In genomic region chr6:113787459-113787968, GRCm38 (mm10) we compare ENCODE assay signal across 16 mouse cellular contexts. TPM values are rescaled to one million over a fixed set of nuclear protein-coding genes. Genes with fewer than 3 reads are reported as not detected.
DNase-seq lines count a peak whose midpoint lies in the region; ATAC-seq and TF ChIP-seq lines count a peak whose summit lies in the region.
"Had no signal": no experiment of that assay in that cellular context is flagged by ENCODE, and none has a peak within 500 bp of the region (broad histone marks: within the 10 kb centered on the region; RNA-seq: fewer than 3 reads in every experiment).

No protein-coding gene starts in this region.

- H3K36me3 ChIP-seq in kidney, embryonic 16.5 days (ENCODE audit: insufficient read depth, low read length), result no peaks in the 10 kb centered on the region
- no peaks in the 10 kb centered on the region for H3K36me3 ChIP-seq in stomach, embryonic 16.5 days (ENCODE audit: control insufficient read depth, insufficient read depth, low read length)
- no peaks in the 10 kb centered on the region for H3K36me3 ChIP-seq in stomach, postnatal 0 days (ENCODE audit: control insufficient read depth, insufficient read depth, low read length)
- H3K36me3 ChIP-seq in hindbrain, embryonic 15.5 days, result peaks cover 24% of the 10 kb centered on the region; the same call in 1 of the 2 replicates
- H3K36me3 ChIP-seq: heart, embryonic 12.5 days had no signal

- TF ChIP-seq EP300 in stomach, postnatal 0 days (optimal IDR thresholded peaks at IDR 0.05), result no peak

- ATAC-seq in kidney, embryonic 16.5 days (ENCODE audit: low FRiP score, low TSS enrichment), result peak; percentile 19; the same call in 1 of the 2 replicates
- ATAC-seq in stomach, embryonic 16.5 days (ENCODE audit: insufficient read depth, low FRiP score), result peak; percentile 33; the same call in 1 of the 2 replicates
- no peak for ATAC-seq in stomach, postnatal 0 days (ENCODE audit: low FRiP score, low TSS enrichment)
- no peak for ATAC-seq in hindbrain, embryonic 15.5 days (ENCODE audit: low FRiP score, low read depth)
- ATAC-seq: forebrain, embryonic 15.5 days had no signal

- no peaks in the 10 kb centered on the region for H3K9me3 ChIP-seq in kidney, embryonic 16.5 days (ENCODE audit: low read length)
- no peaks in the 10 kb centered on the region for H3K9me3 ChIP-seq in stomach, embryonic 16.5 days (replicated peaks; ENCODE audit: control insufficient read depth, low read length)
- no peaks in the 10 kb centered on the region for H3K9me3 ChIP-seq in stomach, postnatal 0 days (ENCODE audit: control insufficient read depth, low read length)
- H3K9me3 ChIP-seq in hindbrain, embryonic 15.5 days, result no peaks in the 10 kb centered on the region
- H3K9me3 ChIP-seq: forebrain, embryonic 15.5 days; heart, embryonic 12.5 days had no signal

- no peak overlapping the region for H3K4me2 ChIP-seq in kidney, embryonic 16.5 days (replicated peaks; ENCODE audit: low read depth, low read length)
- no peak overlapping the region for H3K4me2 ChIP-seq in stomach, embryonic 16.5 days (ENCODE audit: low read depth, low read length)
- H3K4me2 ChIP-seq in stomach, postnatal 0 days (replicated peaks; ENCODE audit: low read depth), result no peak overlapping the region
- H3K4me2 ChIP-seq in hindbrain, embryonic 15.5 days, result no peak overlapping the region
- H3K4me2 ChIP-seq: forebrain, embryonic 15.5 days; heart, embryonic 12.5 days; liver, embryonic 11.5 days had no signal

- no peaks in the 10 kb centered on the region for H3K27me3 ChIP-seq in kidney, embryonic 16.5 days (ENCODE audit: insufficient read depth, low read length)
- no peaks in the 10 kb centered on the region for H3K27me3 ChIP-seq in stomach, embryonic 16.5 days (ENCODE audit: control insufficient read depth, insufficient read depth, low read length)
- no peaks in the 10 kb centered on the region for H3K27me3 ChIP-seq in stomach, postnatal 0 days (ENCODE audit: control insufficient read depth, insufficient read depth, low read length)
- no peaks in the 10 kb centered on the region for H3K27me3 ChIP-seq in hindbrain, embryonic 15.5 days
- H3K27me3 ChIP-seq: forebrain, embryonic 15.5 days had no signal

- no peak overlapping the region for H3K9ac ChIP-seq in kidney, embryonic 16.5 days (replicated peaks; ENCODE audit: low read length)
- no peak overlapping the region for H3K9ac ChIP-seq in stomach, embryonic 16.5 days (ENCODE audit: low read length)
- no peak overlapping the region for H3K9ac ChIP-seq in stomach, postnatal 0 days (ENCODE audit: low read length)
- H3K9ac ChIP-seq in hindbrain, embryonic 15.5 days, result no peak overlapping the region
- H3K9ac ChIP-seq: forebrain, embryonic 15.5 days; heart, embryonic 12.5 days had no signal

- no peak overlapping the region for H3K27ac ChIP-seq in kidney, embryonic 16.5 days (ENCODE audit: low read length)
- no peak overlapping the region for H3K27ac ChIP-seq in stomach, embryonic 16.5 days (ENCODE audit: low read length)
- H3K27ac ChIP-seq in stomach, postnatal 0 days (replicated peaks), result no peak overlapping the region
- 0 out of 2 replicates have a peak overlapping the region, but pooled peaks have one; percentile 26 for H3K27ac ChIP-seq in hindbrain, embryonic 15.5 days (replicated peaks)
- H3K27ac ChIP-seq: forebrain, embryonic 15.5 days had no signal

- H3K4me1 ChIP-seq in kidney, embryonic 16.5 days (ENCODE audit: insufficient read depth, low read length), result peaks cover 5% of the 10 kb centered on the region; the same call in 1 of the 2 replicates
- H3K4me1 ChIP-seq in stomach, embryonic 16.5 days (ENCODE audit: control insufficient read depth, insufficient read depth, low read length), result no peaks in the 10 kb centered on the region
- no peaks in the 10 kb centered on the region for H3K4me1 ChIP-seq in stomach, postnatal 0 days (replicated peaks; ENCODE audit: control insufficient read depth, insufficient read depth)
- no peaks in the 10 kb centered on the region for H3K4me1 ChIP-seq in hindbrain, embryonic 15.5 days (replicated peaks)
- H3K4me1 ChIP-seq: forebrain, embryonic 15.5 days had no signal

- TF ChIP-seq CTCF in stomach, postnatal 0 days (IDR thresholded peaks at IDR 0.05; ENCODE audit: low read depth), result no peak

- no peak for DNase-seq in kidney, postnatal 10 days
- no peak for DNase-seq in stomach, postnatal 0 days (ENCODE audit: low spot score)
- no peak for DNase-seq in heart, postnatal 10 days
- no peak for DNase-seq in urinary bladder, postnatal 14 days (ENCODE audit: low spot score)
- no peak for DNase-seq in gastrocnemius, adult 8-10 months (ENCODE audit: low spot score in 2 of 2)
- DNase-seq: adrenal gland, postnatal 10 days; cerebellum, postnatal 14 days; gastrocnemius, postnatal 36 days; lung, postnatal 4 days; right cerebral cortex, postnatal 25 days had no signal

- WGBS in kidney, embryonic 16.5 days, result 16% methylated on average over 6 of the region's 6 CpGs
- WGBS in stomach, embryonic 16.5 days, result 33% methylated on average over 6 of the region's 6 CpGs
- 39% methylated on average over 6 of the region's 6 CpGs for WGBS in stomach, postnatal 0 days
- whole genome bisulfite sequencing in hindbrain, embryonic 15.5 days, result 42% methylated on average over 6 of the region's 6 CpGs

- intact Hi-C loops in heart, postnatal 10 days (cut with DNase I), result no loop called here

- no peak overlapping the region for H3K4me3 ChIP-seq in kidney, embryonic 16.5 days (ENCODE audit: low read length)
- H3K4me3 ChIP-seq in stomach, embryonic 16.5 days (replicated peaks; ENCODE audit: low read length), result no peak overlapping the region
- no peak overlapping the region for H3K4me3 ChIP-seq in stomach, postnatal 0 days (ENCODE audit: low read depth, low read length)
- no peak overlapping the region for H3K4me3 ChIP-seq in hindbrain, embryonic 15.5 days
- H3K4me3 ChIP-seq: forebrain, embryonic 15.5 days; heart, embryonic 12.5 days had no signal

RNA-seq across cellular contexts. Expression of gene Sec13, which starts 47.0 kb away (rescaled TPM):
- polyA plus RNA-seq in kidney, embryonic 16.5 days (2015; fragmentation: Nextera tagmentation; extraction: Ambion mirVana), result 274 and 297 TPM in 2 replicates
- 244 TPM in 2 replicates for polyA plus RNA-seq in stomach, embryonic 16.5 days (2015; fragmentation: Nextera tagmentation; extraction: Ambion mirVana)
- 165 and 184 TPM in 2 replicates for polyA plus RNA-seq in stomach, postnatal 0 days (2015; fragmentation: Nextera tagmentation; extraction: Ambion mirVana)
- polyA plus RNA-seq in hindbrain, embryonic 15.5 days (2015; fragmentation: Nextera tagmentation; extraction: Ambion mirVana), result 200 TPM in 2 replicates
- 100 to 1,000 TPM; 102 to 106 TPM for total RNA-seq in heart, postnatal 10 days (2021)
- 10 to 100 TPM; 71.3 to 73.9 (median 71.7) TPM for total RNA-seq in gastrocnemius, adult 8-10 months (2022)

Comparison
In these comparisons a context has a peak if more than half of its experiments do, and no peak if none do; other contexts are left out.
1. ATAC-seq: peak in kidney, embryonic 16.5 days (single experiment) and stomach, embryonic 16.5 days (single experiment); none in stomach, postnatal 0 days (single experiment) and hindbrain, embryonic 15.5 days (single experiment).